Mouse (Mus musculus): Measurements from ENCODE around the gene Rai1.

The Rai1 gene

DNA sequence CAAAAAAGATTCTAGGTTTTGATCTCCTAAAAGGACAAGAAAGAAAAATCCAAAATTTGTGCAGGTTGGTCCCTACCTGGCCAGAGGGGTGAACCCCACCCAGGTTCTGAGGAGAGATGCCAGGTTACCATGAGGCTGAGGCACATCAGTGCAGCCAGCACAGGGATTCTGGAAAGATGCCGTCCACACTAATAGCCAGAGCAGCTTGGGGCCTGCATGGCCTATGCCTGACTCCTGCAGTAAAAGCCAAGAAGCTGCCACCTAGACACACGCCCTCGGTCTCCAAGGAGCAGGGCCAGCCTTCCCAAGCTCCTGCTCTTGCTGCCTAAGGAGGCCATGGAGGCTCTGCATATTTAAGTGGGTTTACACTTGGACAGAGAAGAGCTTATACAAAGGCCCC lies 126.5 kb downstream of the Rai1 start:
- in situ Hi-C loops (cut with MboI; ENCODE audit: unreplicated experiment in 2 of 2): no loop called here

DNA sequence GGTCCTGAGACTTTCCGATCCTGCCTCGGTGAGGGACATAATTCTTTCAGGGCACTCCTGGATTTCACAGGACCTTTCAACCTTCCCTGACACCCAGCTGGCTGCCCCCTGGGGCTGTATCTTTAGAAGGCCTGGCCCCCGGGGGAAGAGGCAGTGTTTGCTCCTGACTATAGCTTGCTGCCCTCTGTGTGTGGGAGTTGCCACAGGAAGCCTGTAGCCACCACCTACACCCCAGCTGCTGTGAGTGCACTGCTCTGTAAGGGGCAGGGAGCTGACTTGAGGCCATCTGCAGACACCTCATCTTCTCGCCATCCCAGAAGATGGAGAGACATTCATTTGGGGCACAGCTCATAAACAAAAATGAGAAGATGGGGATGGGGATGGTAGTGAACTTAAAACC lies 127.1 kb downstream of the Rai1 start:
- in situ Hi-C loops (cut with MboI; ENCODE audit: unreplicated experiment in 2 of 2): no loop called here

DNA sequence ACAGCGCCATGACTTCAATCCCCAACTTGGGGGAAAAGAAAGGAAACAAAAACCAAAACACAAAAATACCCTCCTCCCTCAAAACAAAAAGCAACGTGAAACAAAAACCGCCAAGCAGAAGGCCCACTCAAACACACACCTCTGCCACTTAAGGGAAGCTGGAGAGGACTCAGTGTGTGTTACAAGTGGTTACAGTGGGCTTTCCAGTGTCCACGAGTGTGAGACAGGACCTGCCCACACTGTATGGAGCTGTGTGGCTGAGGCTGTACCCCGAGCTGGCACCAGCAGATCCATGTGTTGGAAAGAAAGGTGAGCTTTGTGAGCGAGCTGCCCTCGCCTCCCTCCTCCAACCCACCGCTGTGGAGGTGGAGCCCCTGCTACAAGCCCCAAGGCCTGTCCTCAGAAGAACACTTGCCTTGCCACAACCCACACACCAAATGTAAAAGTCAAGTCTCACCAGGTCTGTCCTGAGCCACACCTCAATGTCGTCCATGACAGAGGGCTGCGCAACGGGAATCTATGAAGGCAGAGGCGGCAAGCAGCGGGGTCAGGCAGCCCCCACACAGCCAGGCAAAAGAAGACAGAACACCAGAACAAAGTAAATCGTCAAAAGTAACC lies 127.7 kb downstream of the Rai1 start:
- in situ Hi-C loops (cut with MboI; ENCODE audit: unreplicated experiment in 2 of 2): no loop called here

DNA sequence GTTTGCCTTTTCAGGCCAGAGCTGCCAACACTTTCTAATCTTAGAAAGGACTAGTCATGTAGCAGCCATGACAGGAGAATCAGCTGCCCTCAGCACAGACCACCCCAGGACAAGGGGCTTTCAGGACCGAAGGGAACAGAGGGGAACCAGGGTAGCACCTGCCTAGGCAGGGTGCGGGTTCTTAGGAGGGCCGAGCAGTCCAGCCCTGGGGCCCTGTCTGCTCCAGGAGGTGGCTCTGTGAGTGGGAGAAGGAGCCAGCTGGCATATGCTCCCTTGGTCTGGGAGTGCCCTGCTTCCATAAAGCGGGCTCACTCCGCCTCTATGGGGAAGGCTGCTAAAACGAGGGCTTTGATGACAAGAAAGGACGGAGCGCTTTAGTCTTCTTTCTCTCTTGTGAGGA lies 128.4 kb downstream of the Rai1 start:
- in situ Hi-C loops (cut with MboI; ENCODE audit: unreplicated experiment in 2 of 2): no loop called here

DNA sequence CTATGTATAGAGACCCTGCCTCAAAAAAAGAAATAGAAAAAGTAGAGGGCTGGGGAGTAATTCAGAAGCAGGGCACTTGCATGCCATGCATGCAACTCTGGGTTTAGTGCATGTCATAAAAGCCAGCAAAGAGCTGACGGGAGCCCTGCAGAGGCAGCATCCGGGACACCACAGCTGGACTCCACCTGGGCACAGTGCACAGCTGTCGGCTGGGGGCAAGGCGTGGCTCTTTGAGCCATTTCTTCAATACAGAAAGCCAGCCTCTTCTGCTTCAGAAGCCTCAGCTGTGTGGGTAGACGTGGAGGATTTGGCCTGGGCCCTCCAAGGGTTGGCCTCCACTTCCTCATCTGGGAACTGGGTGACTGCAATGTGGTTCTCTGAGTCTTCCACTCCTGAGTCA lies 130.5 kb downstream of the Rai1 start:
- in situ Hi-C loops (cut with MboI; ENCODE audit: unreplicated experiment in 2 of 2): loop anchor here in 1 of 2 experiments (5.0 kb wide), 1 partner anchor 42 kb away; no protein-coding TSS in a partner anchor

- in situ Hi-C loops (cut with MboI; ENCODE audit: unreplicated experiment in 2 of 2): no loop called here
These were observed 135.7 kb downstream of the Rai1 start for GRCm38 (mm10) chr11:60240509-60240908.

DNA sequence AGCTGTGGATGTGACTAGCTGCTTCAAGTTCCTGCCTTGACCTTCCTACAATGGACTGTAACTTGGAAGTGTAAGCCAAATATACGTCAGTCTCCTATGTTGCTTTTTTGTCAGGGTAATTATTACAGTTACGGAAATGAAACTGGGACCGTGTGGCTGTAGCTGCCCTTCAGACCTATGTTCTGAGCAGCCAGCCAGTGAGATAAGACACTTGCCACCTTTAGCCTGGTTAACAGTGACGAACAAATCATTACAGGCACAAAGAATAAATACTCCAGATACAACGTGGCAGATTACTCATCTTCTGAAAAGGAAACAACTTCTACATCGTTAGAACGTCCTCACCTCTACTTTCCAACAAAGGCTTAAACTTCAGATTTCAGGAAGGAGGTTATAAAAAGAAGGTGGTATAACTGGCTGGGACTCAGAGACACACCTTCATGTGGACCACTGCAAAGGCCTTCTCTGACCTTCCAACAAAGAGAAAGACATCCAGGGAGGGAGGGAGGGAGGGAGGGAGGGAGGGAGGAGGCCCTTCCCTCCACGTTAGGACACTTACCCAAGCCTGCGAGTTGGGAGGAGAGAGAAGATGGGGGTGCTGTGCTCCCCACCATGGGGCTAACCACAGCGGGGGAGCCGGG lies 139.8 kb downstream of the Rai1 start:
- in situ Hi-C loops (cut with MboI; ENCODE audit: unreplicated experiment in 2 of 2): no loop called here

DNA sequence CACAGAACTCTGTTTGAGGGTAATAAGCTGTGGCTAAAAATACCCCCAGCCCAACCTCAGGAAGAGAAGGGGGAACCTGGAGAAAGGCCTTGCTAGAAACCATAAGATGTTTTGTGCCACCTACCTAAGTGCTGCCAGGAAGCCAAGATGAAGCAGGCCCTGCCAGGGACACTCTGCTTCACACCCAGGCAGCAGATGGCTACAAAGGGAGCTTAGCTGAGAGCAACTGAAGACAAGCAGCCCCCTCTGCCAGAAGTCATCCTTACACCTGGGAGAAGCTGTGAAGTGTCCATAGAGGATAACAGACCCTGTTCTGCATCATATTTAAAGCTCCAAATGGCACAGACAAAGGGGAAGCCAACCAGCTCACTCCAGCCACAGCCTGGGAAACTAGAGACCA lies 141.3 kb downstream of the Rai1 start:
- in situ Hi-C loops (cut with MboI; ENCODE audit: unreplicated experiment in 2 of 2): no loop called here

DNA sequence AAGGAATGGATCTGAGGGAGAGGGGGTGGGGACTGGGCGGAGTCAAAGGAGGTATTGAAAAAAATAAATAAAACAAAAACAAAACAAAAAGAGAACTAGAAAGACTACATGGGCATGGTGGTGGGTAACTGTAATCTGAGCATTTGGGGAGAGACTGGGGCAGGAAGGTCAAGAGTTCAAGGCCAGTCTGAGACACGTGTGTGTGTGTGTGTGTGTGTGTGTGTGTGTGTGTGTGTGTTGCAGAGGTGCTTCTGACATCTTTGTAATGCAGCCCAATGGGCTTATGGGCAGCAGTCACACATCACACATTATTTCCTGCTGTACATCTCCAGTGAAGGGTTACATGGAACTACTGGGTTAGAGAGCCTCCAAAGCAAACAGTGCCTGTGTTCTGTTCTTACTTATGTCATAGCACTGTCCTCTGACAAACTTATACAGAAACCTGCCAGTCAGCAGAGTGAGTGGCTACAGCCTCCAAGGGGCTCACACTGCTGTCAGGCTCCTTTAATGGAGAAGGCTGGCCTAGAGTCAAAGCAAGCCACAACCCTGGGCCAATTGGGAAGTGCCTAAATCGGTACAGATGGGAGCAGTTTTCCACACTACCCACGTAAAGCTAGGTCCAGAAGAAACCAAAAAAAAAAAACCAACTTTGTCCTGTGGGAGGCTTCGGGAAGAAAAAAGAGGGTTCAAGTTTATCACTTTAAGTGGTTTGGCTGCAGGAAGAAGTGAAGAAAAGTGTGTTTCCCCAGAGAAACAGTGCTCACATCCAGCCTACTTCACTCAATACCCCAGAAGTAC lies 143.1 kb downstream of the Rai1 start:
- in situ Hi-C loops (cut with MboI; ENCODE audit: unreplicated experiment in 2 of 2): no loop called here
